In the genomic region with DNA sequence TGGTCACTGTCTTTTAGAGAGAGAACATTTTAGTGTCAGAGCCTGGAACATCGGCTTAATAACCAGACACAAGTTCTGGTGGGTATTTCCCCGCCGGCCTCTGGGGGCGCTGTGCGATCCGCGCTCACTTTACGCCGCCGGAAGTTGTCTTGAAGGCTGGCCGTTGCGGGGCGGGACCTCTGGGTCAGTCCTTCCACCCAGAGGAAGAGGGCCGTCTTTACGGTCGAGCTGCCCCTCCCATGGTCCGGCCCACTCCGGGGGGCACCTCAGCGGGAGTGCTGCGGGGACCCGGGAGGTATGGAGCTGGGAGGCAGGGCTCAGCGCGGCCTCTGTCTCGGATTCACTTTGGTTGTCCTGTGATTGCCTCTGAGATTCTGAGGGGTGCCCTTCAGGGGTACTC, we compare ENCODE assay signal across 8 mouse cellular contexts. TPM values are rescaled to one million over a fixed set of nuclear protein-coding genes. Genes with fewer than 3 reads are reported as not detected.
DNase-seq lines count a peak whose midpoint lies in the region; ATAC-seq and TF ChIP-seq lines count a peak whose summit lies in the region.

No protein-coding gene starts in this region.

- peak overlapping the region; percentile 74 to 88 for H3K4me3 ChIP-seq in MEL (ENCODE audit: control insufficient read depth in 1 of 2, insufficient read depth in 1 of 2, low read depth in 2 of 2, low read length in 2 of 2)
- H3K4me3 ChIP-seq in cerebellum, adult 2 months (replicated peaks; ENCODE audit: insufficient read depth, low read depth, low read length), result peak overlapping the region; percentile 78
- H3K4me3 ChIP-seq in forebrain, postnatal 0 days (ENCODE audit: low read depth, low read length), result peak overlapping the region; percentile 66
- peak overlapping the region; percentile 72 for H3K4me3 ChIP-seq in lung, postnatal 0 days (ENCODE audit: low read depth, low read length)

- H3K9me3 ChIP-seq in MEL (replicated peaks; ENCODE audit: insufficient read depth, low read length), result no peaks in the 10 kb centered on the region
- no peaks in the 10 kb centered on the region for H3K9me3 ChIP-seq in forebrain, postnatal 0 days (ENCODE audit: low read length)
- no peaks in the 10 kb centered on the region for H3K9me3 ChIP-seq in lung, postnatal 0 days (ENCODE audit: low read length)

- peak overlapping the region; percentile 66 for H3K4me2 ChIP-seq in forebrain, postnatal 0 days (ENCODE audit: low read depth)
- peak overlapping the region; percentile 64 for H3K4me2 ChIP-seq in lung, postnatal 0 days (replicated peaks; ENCODE audit: low read depth, low read length)

- under 1% methylated on average over 24 of the region's 24 CpGs for WGBS in cerebellum, adult 2 months
- WGBS in forebrain, postnatal 0 days, result under 1% methylated on average over 24 of the region's 24 CpGs
- WGBS in lung, postnatal 0 days, result under 1% methylated on average over 23 of the region's 24 CpGs

- TF ChIP-seq EP300 in MEL (IDR thresholded peaks at IDR 0.05; ENCODE audit: low read depth in 1 of 2, low read length in 2 of 2), result 0 out of 4 replicates have a peak, but pooled peaks of 1 of the 2 experiments have one; percentile 4
- TF ChIP-seq EP300 in lung, postnatal 0 days (IDR thresholded peaks at IDR 0.05), result peak; percentile 51; the same call in 1 of the 2 replicates

- peak; percentile 80 to 99 (median 98) for TF ChIP-seq CTCF in MEL (IDR thresholded peaks at IDR 0.05 in 2 of 3, conservative IDR thresholded peaks at IDR 0.05 in 1 of 3; ENCODE audit: control insufficient read depth in 1 of 3, insufficient read depth in 1 of 3, low read depth in 2 of 3, low read length in 3 of 3, poor library complexity in 1 of 3, severe bottlenecking in 1 of 3)
- peak; percentile 77 for TF ChIP-seq CTCF in cerebellum, adult 2 months (IDR thresholded peaks at IDR 0.05; ENCODE audit: borderline replicate concordance, insufficient read depth, low read depth, low read length)
- peak; percentile 98 for TF ChIP-seq CTCF in forebrain, postnatal 0 days (IDR thresholded peaks at IDR 0.05; ENCODE audit: low read depth)
- TF ChIP-seq CTCF in lung, postnatal 0 days (IDR thresholded peaks at IDR 0.05), result peak; percentile 96

- H3K9ac ChIP-seq in MEL (ENCODE audit: control insufficient read depth, low read depth, low read length, poor library complexity, severe bottlenecking), result peak overlapping the region; percentile 91
- peak overlapping the region; percentile 70 for H3K9ac ChIP-seq in forebrain, postnatal 0 days
- H3K9ac ChIP-seq in lung, postnatal 0 days (replicated peaks; ENCODE audit: low read depth), result peak overlapping the region; percentile 81

- peaks cover 0 to 37% of the 10 kb centered on the region in 2 experiments; a peak in 3 of 4 replicates for H3K36me3 ChIP-seq in MEL (ENCODE audit: control insufficient read depth in 1 of 2, insufficient read depth in 2 of 2, low read length in 2 of 2)
- H3K36me3 ChIP-seq in forebrain, postnatal 0 days (ENCODE audit: insufficient read depth), result peaks cover 24% of the 10 kb centered on the region
- 0 out of 2 replicates have a peak, but pooled peaks cover 9% of the 10 kb centered on the region for H3K36me3 ChIP-seq in lung, postnatal 0 days (ENCODE audit: insufficient read depth, low read length)

- H3K27me3 ChIP-seq in MEL (ENCODE audit: control insufficient read depth in 1 of 2, insufficient read depth in 2 of 2, low read length in 2 of 2), result no peaks in the 10 kb centered on the region
- no peaks in the 10 kb centered on the region for H3K27me3 ChIP-seq in cerebellum, adult 2 months (ENCODE audit: control insufficient read depth, insufficient read depth, low read length)
- no peaks in the 10 kb centered on the region for H3K27me3 ChIP-seq in forebrain, postnatal 0 days (ENCODE audit: insufficient read depth, low read length)
- H3K27me3 ChIP-seq in lung, postnatal 0 days (replicated peaks; ENCODE audit: insufficient read depth, low read length), result no peaks in the 10 kb centered on the region

- TF ChIP-seq POLR2A in MEL (IDR thresholded peaks at IDR 0.05; ENCODE audit: control insufficient read depth in 1 of 2, insufficient read depth in 1 of 2, low read depth in 1 of 2, low read length in 2 of 2, poor library complexity in 1 of 2), result peak; percentile 74 to 89
- peak; percentile 60 for TF ChIP-seq POLR2A in cerebellum, adult 2 months (IDR thresholded peaks at IDR 0.05; ENCODE audit: borderline replicate concordance, insufficient read depth, low read length)

- peaks cover 4 to 40% of the 10 kb centered on the region in 2 experiments for H3K4me1 ChIP-seq in MEL (ENCODE audit: control insufficient read depth in 1 of 2, insufficient read depth in 2 of 2, low read length in 2 of 2)
- peaks cover 4% of the 10 kb centered on the region for H3K4me1 ChIP-seq in cerebellum, adult 2 months (ENCODE audit: control insufficient read depth, insufficient read depth, low read length)
- H3K4me1 ChIP-seq in forebrain, postnatal 0 days (ENCODE audit: insufficient read depth), result peaks cover 13% of the 10 kb centered on the region
- H3K4me1 ChIP-seq in lung, postnatal 0 days (ENCODE audit: insufficient read depth, low read depth, low read length), result peaks cover 8% of the 10 kb centered on the region

- H3K27ac ChIP-seq in MEL (ENCODE audit: control insufficient read depth, low read depth, low read length), result peak overlapping the region; percentile 74
- peak overlapping the region; percentile 73; the same call in 1 of the 2 replicates for H3K27ac ChIP-seq in cerebellum, adult 2 months (ENCODE audit: insufficient read depth, low read length)
- H3K27ac ChIP-seq in forebrain, postnatal 0 days (ENCODE audit: low read depth, low read length), result peak overlapping the region; percentile 80
- peak overlapping the region; percentile 80 for H3K27ac ChIP-seq in lung, postnatal 0 days (ENCODE audit: low read length)

- peak; percentile 21 for ATAC-seq in forebrain, postnatal 0 days
- peak; percentile 65 to 76 for ATAC-seq in hematopoietic stem cell, adult 5-6 weeks (replicated peaks in 1 of 2; ENCODE audit: insufficient read depth in 1 of 2, low FRiP score in 2 of 2, low TSS enrichment in 1 of 2, low read depth in 1 of 2, poor library complexity in 2 of 2, severe bottlenecking in 2 of 2)
- ATAC-seq in lung, postnatal 0 days, result peak; percentile 84

- peaks cover 24% of the 10 kb centered on the region for H3K79me2 ChIP-seq in MEL (ENCODE audit: control insufficient read depth, insufficient read depth, low read length, poor library complexity)

- TF ChIP-seq RAD21 in MEL (IDR thresholded peaks at IDR 0.05; ENCODE audit: low read depth, low read length), result no peak

- DNase-seq in MEL (ENCODE audit: low read depth, low spot score), result peak; percentile 99
- peak; percentile 95 to 97 for DNase-seq in cerebellum, adult 2 months
- DNase-seq in forebrain, postnatal 0 days, result peak; percentile 94
- peak; percentile 96 for DNase-seq in layer of hippocampus, adult 9-11 months
- peak; percentile 98 for DNase-seq in lung, postnatal 0 days (ENCODE audit: low spot score)
- DNase-seq in ovary, postnatal 14 days (ENCODE audit: low spot score), result peak; percentile 90
- DNase-seq in thymus, postnatal 14 days, result peak; percentile 94

TF ChIP-seq in MEL, 35 proteins besides CTCF, POLR2A, EP300 and RAD21 (continues in another document):
- TF ChIP-seq NRF1 (IDR thresholded peaks at IDR 0.05; ENCODE audit: insufficient read depth, low read depth, low read length, poor library complexity, severe bottlenecking) (no peak), ZC3H11A (IDR thresholded peaks at IDR 0.05; ENCODE audit: low read depth, low read length) (no peak), TCF12 (IDR thresholded peaks at IDR 0.05; ENCODE audit: low read depth, low read length) (peak; percentile 82), CHD1 (IDR thresholded peaks at IDR 0.05; ENCODE audit: low read depth, low read length) (no peak), ZMIZ1 (IDR thresholded peaks at IDR 0.05; ENCODE audit: low read depth, low read length) (peak; percentile 65), SMC3 (IDR thresholded peaks at IDR 0.05; ENCODE audit: low read depth, low read length) (no peak), SIN3A (IDR thresholded peaks at IDR 0.05; ENCODE audit: low read length) (peak; percentile 92), TBP (IDR thresholded peaks at IDR 0.05; ENCODE audit: low read depth, low read length) (peak; percentile 81), RCOR1 (IDR thresholded peaks at IDR 0.05; ENCODE audit: low read depth, low read length) (peak; percentile 35; the same call in 1 of the 2 replicates), MAZ (IDR thresholded peaks at IDR 0.05; ENCODE audit: low read depth, low read length) (peak; percentile 91; the same call in 1 of the 2 replicates), TAL1 (IDR thresholded peaks at IDR 0.05; ENCODE audit: low read length) (no peak)

RNA-seq across cellular contexts. Expression of a gene that starts 2.7 kb away (rescaled TPM):
- 230 and 233 TPM in 2 replicates for total RNA-seq in MEL (2012; rRNA removed)
- 100 to 1,000 TPM; 346 to 452 TPM for polyA plus RNA-seq in MEL (2012; ENCODE audit: insufficient read depth in 1 of 2, insufficient read length in 2 of 2, low read depth in 1 of 2, low replicate concordance in 2 of 2, missing spikeins in 1 of 2)
- 157 and 177 TPM in 2 replicates for polyA plus RNA-seq in cerebellum, adult 2 months (2012; rRNA removed)
- total RNA-seq in forebrain, postnatal 0 days (2014; rRNA removed), result 104 and 111 TPM in 2 replicates
- polyA plus RNA-seq in forebrain, postnatal 0 days (2015; fragmentation: Nextera tagmentation; extraction: Ambion mirVana), result 232 and 248 TPM in 2 replicates
- total RNA-seq in hematopoietic stem cell, adult 5-6 weeks (2017), result 129 and 135 TPM in 2 replicates
- 99.1 and 113 TPM in 2 replicates for polyA plus RNA-seq in lung, postnatal 0 days (2015; fragmentation: Nextera tagmentation; extraction: Ambion mirVana)

RNA-seq across cellular contexts. Expression of a gene that starts 3.7 kb away (rescaled TPM):
- 37.1 and 40.5 TPM in 2 replicates for total RNA-seq in MEL (2012; rRNA removed)
- 10 to 100 TPM in 1 of 2 experiments, not detected in 1; 49.9 TPM for polyA plus RNA-seq in MEL (2012; ENCODE audit: insufficient read depth in 1 of 2, insufficient read length in 2 of 2, low read depth in 1 of 2, low replicate concordance in 2 of 2, missing spikeins in 1 of 2)
- 27.5 and 27.6 TPM in 2 replicates for polyA plus RNA-seq in cerebellum, adult 2 months (2012; rRNA removed)
- 83.0 and 100 TPM in 2 replicates for total RNA-seq in forebrain, postnatal 0 days (2014; rRNA removed)
- 81.1 and 81.4 TPM in 2 replicates for polyA plus RNA-seq in forebrain, postnatal 0 days (2015; fragmentation: Nextera tagmentation; extraction: Ambion mirVana)
- 6.9 and 10.7 TPM in 2 replicates for total RNA-seq in hematopoietic stem cell, adult 5-6 weeks (2017)
- polyA plus RNA-seq in lung, postnatal 0 days (2015; fragmentation: Nextera tagmentation; extraction: Ambion mirVana), result 58.6 and 59.9 TPM in 2 replicates

RNA-seq across cellular contexts. Expression of a gene that starts 48.0 kb away (rescaled TPM):
- 19.0 and 20.1 TPM in 2 replicates for total RNA-seq in MEL (2012; rRNA removed)
- 10 to 100 TPM in 1 of 2 experiments, not detected in 1; 20.8 TPM for polyA plus RNA-seq in MEL (2012; ENCODE audit: insufficient read depth in 1 of 2, insufficient read length in 2 of 2, low read depth in 1 of 2, low replicate concordance in 2 of 2, missing spikeins in 1 of 2)
- polyA plus RNA-seq in cerebellum, adult 2 months (2012; rRNA removed), result 547 and 616 TPM in 2 replicates
- 37.3 and 41.5 TPM in 2 replicates for total RNA-seq in forebrain, postnatal 0 days (2014; rRNA removed)
- 44.8 and 56.2 TPM in 2 replicates for polyA plus RNA-seq in forebrain, postnatal 0 days (2015; fragmentation: Nextera tagmentation; extraction: Ambion mirVana)
- total RNA-seq in hematopoietic stem cell, adult 5-6 weeks (2017), result 26.4 and 27.5 TPM in 2 replicates
- 31.4 and 33.8 TPM in 2 replicates for polyA plus RNA-seq in lung, postnatal 0 days (2015; fragmentation: Nextera tagmentation; extraction: Ambion mirVana)

Comparison
In these comparisons a context has a peak if more than half of its experiments do, and no peak if none do; other contexts are left out.
1. Peak in every context shown above with its lines: DNase-seq, ATAC-seq, H3K4me3 ChIP-seq and H3K27ac ChIP-seq.
2. ATAC-seq: peak in every context shown above with its lines; median percentile 84 in lung, postnatal 0 days; 70 in hematopoietic stem cell, adult 5-6 weeks; 21 in forebrain, postnatal 0 days.